Mouse (Mus musculus) lung, postnatal 4 days (tissue): Measurements from ENCODE around the gene Micu1.

ENCODE experiments used
- DNase-seq, 2 experiments: peaks; one replicate each; pipeline ENCODE4 v3.0.0; 2021

The Micu1 gene

GRCm38 (mm10) chr10:59887432-59887831, 185.2 kb downstream of the Micu1 start:
- DNase-seq = no peak

- DNase-seq = peak in 1 of 2 experiments; percentile 38
Measured at GRCm38 (mm10) chr10:59889339-59889738, 187.1 kb downstream of the Micu1 start.

- DNase-seq = no peak
Measured at GRCm38 (mm10) chr10:59889953-59890751, 187.9 kb downstream of the Micu1 start.

GRCm38 (mm10) chr10:59892977-59893376, 190.7 kb downstream of the Micu1 start:
- peak; percentile 69 to 82 for DNase-seq

DNA sequence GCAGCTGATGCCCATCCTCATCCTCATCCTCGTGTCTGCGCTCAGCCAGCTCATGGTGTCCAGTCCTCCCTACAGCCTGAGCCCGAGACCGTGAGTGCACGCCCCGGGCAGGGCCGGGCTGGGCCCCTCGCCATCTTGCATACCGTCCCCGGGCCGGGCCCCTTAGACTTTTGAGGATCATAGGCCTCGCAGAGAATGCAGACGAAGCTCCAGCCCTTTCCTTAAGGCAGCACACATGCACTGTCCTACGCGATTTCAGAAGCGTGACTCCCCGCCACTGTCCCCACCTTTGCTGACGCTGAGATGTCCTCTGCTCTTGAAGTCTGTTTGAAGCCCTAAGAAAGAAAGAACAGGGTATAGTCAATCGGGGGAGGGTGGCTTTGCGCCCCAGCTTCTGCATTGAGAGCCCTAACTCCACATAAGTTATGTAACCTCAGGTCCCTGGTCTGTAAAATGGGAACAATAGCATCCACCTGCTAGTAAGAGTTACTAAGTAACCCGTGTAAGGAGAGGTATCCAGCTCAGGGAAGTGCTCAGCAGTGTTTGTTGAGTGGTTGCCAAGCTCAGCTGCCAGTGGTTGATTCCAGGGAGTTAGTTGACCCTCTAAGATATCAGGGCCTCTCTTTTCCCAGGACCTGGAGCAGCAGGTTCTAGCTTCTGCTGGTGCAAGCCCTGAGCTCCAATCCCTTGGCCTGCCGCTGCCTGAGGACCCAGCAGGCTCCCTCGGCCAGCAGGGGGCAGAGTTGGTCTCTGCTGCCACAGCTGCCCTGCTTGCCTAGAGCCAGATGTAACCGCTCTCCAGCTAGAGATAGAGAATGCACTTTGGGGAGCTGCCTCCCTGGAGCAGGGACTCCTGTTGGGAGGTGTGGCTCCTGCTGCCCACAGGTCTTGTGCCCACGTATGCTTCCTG, 192.2 kb downstream of the Micu1 start:
- DNase-seq = peak; percentile 84 to 89

GRCm38 (mm10) chr10:59895460-59896186, 193.3 kb downstream of the Micu1 start:
- peak in 1 of 2 experiments; percentile 20 for DNase-seq

- DNase-seq = peak in 1 of 2 experiments; percentile 17
Measured at GRCm38 (mm10) chr10:59896211-59896610, 193.9 kb downstream of the Micu1 start.

GRCm38 (mm10) chr10:59896911-59897331, 194.6 kb downstream of the Micu1 start:
- DNase-seq = peak in 1 of 2 experiments; percentile 61

GRCm38 (mm10) chr10:59897511-59897910, 195.2 kb downstream of the Micu1 start:
- DNase-seq = peak in 1 of 2 experiments; percentile 27

DNA sequence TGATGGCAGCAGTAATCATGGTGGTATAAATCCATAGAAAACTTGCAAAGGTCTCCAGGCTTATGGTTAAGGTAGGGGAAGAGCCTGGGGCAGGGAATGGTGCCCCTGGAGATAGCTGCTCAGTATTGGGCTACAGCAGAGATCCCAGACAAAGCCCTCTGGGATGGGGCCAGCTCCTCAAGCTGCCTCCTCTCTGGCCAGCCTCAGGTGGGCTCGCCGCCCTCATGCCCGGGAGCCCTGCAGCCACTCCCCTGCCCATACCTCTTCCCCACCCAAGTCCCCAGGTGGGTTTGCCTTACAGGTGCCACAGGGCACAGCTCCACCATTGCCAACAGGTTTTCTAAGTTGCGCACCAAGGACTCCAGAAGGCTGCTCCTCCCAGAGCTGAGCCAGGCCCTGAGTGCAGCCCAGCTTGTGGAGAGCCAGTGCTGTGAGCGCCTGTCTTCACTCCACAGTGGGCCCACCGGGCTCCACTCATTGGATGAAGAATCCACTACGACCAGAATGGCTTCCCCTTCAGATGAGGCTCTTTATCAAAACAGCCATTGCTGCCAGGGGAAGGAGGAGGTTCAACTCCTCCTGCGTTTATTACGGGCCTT, 196.0 kb downstream of the Micu1 start:
- no peak for DNase-seq

DNA sequence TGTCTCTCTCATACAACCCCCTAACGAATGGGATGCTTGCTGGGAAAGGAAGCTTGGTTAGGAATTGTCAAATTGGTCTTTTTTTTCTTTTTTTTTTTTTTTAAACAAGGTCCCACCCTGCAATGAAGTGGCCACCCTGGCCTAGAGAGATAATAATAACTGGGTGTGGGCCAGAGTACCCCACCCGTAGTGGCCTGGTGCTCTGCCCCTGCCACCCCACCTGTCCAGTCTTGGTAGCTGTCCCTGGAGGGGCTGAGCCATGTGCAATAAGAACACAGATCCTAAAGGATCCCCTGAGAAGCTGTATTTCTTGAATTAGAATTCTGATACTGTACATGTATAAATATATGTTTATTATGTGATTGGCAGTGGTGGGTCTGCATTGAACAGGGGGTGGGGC, 196.7 kb downstream of the Micu1 start:
- DNase-seq = no peak

- DNase-seq = peak; percentile 94 to 98
Measured at GRCm38 (mm10) chr10:59899341-59900173, 197.3 kb downstream of the Micu1 start.

GRCm38 (mm10) chr10:59900174-59900435, 197.8 kb downstream of the Micu1 start:
- no peak for DNase-seq

DNA sequence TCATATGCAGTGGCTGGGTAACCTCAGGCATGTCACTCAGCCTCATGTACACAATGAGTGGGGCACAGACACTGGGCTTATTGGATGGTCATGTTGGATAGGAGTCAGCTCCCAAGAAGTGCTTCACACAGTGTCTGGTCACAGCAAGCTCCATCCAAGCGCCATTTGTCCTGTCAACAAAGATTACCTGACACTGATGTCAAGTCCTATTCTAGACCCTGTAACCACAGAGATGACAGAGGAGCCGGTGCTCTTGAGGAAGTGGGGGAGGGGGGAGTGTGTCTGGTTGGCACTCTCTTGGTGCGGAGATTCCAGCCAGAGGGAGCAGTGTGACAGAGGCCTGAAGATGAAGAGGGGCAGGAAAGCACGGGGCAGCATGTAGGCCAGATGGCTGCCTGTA, 198.7 kb downstream of the Micu1 start:
- DNase-seq = no peak

DNA sequence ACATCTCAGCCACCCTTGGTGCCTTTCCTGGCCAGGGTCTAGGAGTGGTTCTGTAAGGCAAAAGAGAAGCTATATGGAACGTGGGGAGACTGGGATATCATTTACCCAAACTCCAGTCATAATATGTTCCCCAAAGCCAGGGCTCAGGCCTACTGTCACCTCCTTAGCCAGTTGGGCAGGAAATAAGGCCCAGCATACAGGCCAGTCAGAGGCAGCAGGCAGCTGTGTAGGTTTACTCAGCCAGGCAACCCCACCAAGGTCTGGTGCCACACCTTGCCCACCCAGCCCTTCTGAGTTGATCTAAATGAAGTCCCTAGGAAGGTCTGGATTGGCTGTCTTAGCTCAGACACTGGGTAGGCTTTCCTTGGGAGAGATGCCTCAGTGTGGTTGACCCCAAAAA, 199.2 kb downstream of the Micu1 start:
- DNase-seq = no peak

- DNase-seq = peak in 1 of 2 experiments; percentile 54
Measured at GRCm38 (mm10) chr10:59901986-59902605, 199.8 kb downstream of the Micu1 start.

GRCm38 (mm10) chr10:59902606-59902990, 200.3 kb downstream of the Micu1 start:
- no peak for DNase-seq

DNA sequence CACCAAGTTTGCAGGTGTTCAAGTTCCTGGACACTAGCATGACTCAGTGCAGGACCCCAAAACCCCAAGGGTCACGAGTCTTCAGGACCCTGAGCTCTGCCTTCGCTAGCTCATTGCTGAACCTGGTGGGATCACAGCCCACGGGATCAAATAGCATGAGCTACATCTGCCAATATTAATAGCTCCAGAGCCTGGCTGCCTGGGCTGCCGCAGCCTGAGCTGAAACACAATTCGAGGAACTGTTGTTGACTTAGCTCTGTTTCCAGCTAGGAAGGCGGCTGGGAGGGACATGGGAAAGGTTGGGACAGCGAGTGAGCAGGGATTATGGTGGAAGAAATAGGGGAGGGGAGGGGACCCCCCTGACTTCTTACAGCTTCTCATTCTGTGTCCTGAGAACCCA, 200.9 kb downstream of the Micu1 start:
- no peak for DNase-seq

GRCm38 (mm10) chr10:59907080-59907609, 204.9 kb downstream of the Micu1 start:
- no peak for DNase-seq

DNA sequence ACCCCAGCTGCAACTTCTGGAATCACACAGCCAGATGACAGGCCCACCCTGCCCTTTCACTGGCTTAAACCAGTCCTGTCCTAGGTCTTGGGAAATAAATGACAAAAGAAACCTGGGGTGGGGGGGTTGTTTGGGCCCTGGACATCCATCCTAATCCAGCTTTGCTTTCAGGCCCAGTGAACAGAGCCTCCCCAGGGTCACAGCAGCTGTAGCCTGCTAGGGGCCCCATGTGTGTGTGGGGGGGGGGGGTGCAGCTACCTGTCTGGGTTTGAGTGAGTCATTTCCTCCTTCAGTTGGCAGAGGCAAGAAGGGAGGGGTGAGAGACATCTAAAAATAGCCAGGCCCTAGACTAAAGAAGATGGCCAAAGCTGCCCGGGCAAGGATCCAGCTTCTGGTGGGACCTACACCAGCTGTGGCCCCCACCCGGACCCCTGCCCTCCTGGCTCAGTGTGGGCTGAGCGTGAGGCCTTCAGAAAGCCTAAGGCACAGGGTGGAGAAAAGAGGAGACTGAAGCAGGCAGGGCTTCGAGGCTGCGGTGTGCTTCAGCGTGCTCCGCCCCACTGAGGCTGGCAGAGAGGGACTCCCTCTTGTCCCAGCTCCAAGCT, 205.5 kb downstream of the Micu1 start:
- DNase-seq = peak; percentile 61 to 72
